Mouse (Mus musculus) myocyte (in vitro differentiated cells): ENCODE measurements at regions not wholly inside any gene's neighbourhood (a gene's known extent, or its start where the extent isn't known, plus 50 kb on each side); places are given as distances from the start of the nearest gene placed in this dataset.

Experiments used
- POLR2A ChIP-seq: IDR thresholded peaks from one replicate; pipeline ENCODE4 v1.6.1; 2011; ENCODE audit warnings: low read depth, mild to moderate bottlenecking, control low read depth, moderate library complexity; ENCODE audit not compliant: insufficient read length
- TCF12 ChIP-seq: IDR thresholded peaks from one replicate; pipeline ENCODE4 v1.6.1; 2011; ENCODE audit warnings: mild to moderate bottlenecking, control low read depth; ENCODE audit not compliant: poor library complexity, insufficient read depth, severe bottlenecking
- USF1 ChIP-seq: IDR thresholded peaks from one replicate; pipeline ENCODE4 v1.6.1; 2011; ENCODE audit warnings: low read depth, mild to moderate bottlenecking, control low read depth, moderate library complexity

- TF ChIP-seq POLR2A (no peak), TCF12 (no peak), USF1 (no peak)
Observed at GRCm38 (mm10) chr16:46982272-46982909, 484.1 kb upstream of the Nectin3 start.
